Mouse (Mus musculus) cortical plate, adult 2 months (tissue): ENCODE data around the gene Foxf2.

Experiments used
- CTCF ChIP-seq: fragments of 200-500 bp; IDR thresholded peaks from 2 replicates; pipeline ENCODE4 v1.5.1; 2011; ENCODE audit warnings: mild to moderate bottlenecking, control low read depth, low read length; ENCODE audit not compliant: insufficient read depth; ENCODE audit errors: extremely low read depth
- POLR2A ChIP-seq: fragments of 200-500 bp; IDR thresholded peaks from 2 replicates; pipeline ENCODE4 v1.6.1; 2011; ENCODE audit warnings: mild to moderate bottlenecking, low read length, control low read depth; ENCODE audit not compliant: insufficient read depth; ENCODE audit errors: extremely low read depth

DNA sequence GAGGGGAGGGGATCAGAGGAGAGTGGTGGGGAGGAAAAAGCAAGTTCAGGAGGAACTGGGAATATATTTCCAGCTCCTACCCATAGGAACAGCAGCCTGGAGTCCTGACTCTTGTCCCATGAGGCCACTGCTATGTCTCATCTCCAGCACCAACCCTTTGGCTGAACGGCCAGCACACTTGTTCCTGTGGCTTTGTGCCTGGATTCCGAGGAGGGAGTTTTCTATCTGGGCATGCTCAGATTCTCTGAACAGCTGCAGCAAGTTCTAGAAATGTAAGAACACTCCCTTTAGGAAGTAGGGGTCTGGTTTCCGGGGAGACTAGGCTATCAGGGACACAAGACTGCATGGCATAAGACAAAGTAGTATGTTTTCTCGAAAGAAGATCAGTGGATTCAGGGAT lies 9.9 kb downstream of the Foxf2 start:
- TF ChIP-seq CTCF (no peak), POLR2A (no peak)
